9 mouse cellular contexts compared by ENCODE assay signal in genomic region chr5:32472332-32473028, GRCm38 (mm10). TPM values are rescaled to one million over a fixed set of nuclear protein-coding genes. Genes with fewer than 3 reads are reported as not detected.
A peak's percentile ranks its signal among the peaks of the same experiment; 100 is the strongest.
DNase-seq lines count a peak whose midpoint lies in the region; ATAC-seq and TF ChIP-seq lines count a peak whose summit lies in the region.
"Had no signal": no experiment of that assay in that cellular context is flagged by ENCODE, and none has a peak within 500 bp of the region (broad histone marks: within the 10 kb centered on the region; RNA-seq: fewer than 3 reads in every experiment).

No protein-coding gene starts in this region.

- TF ChIP-seq CTCF in liver, embryonic 14.5 days (IDR thresholded peaks at IDR 0.05; ENCODE audit: low read depth) = no peak

- peak overlapping the region; percentile 82 for H3K27ac ChIP-seq in heart, embryonic 12.5 days (ENCODE audit: poor library complexity, severe bottlenecking)
- H3K27ac ChIP-seq in liver, embryonic 14.5 days = peak overlapping the region; percentile 73
- no peak overlapping the region for H3K27ac ChIP-seq in forebrain, embryonic 16.5 days (ENCODE audit: low read length)
- H3K27ac ChIP-seq: neural tube, embryonic 15.5 days had no signal

- DNase-seq in 3T3-L1 (ENCODE audit: low read depth, low spot score) = peak; percentile 30
- peak; percentile 30 for DNase-seq in adrenal gland, adult 8-10 months
- DNase-seq in liver, embryonic 14.5 days (ENCODE audit: low read depth in 3 of 3, low spot score in 3 of 3) = peak; percentile 53 to 66 (median 55)
- no peak for DNase-seq in right cerebral cortex, postnatal 4 days
- no peak for DNase-seq in thymus, adult 18-20 months
- no peak for DNase-seq in right cerebral cortex, adult 18-20 months

- no peaks in the 10 kb centered on the region for H3K36me3 ChIP-seq in heart, embryonic 12.5 days
- no peaks in the 10 kb centered on the region for H3K36me3 ChIP-seq in liver, embryonic 14.5 days (replicated peaks; ENCODE audit: control insufficient read depth, insufficient read depth, low read depth)
- H3K36me3 ChIP-seq in forebrain, embryonic 16.5 days (ENCODE audit: control insufficient read depth, insufficient read depth) = no peaks in the 10 kb centered on the region
- H3K36me3 ChIP-seq: neural tube, embryonic 15.5 days had no signal

- H3K4me2 ChIP-seq in heart, embryonic 12.5 days = peak overlapping the region; percentile 48
- H3K4me2 ChIP-seq in liver, embryonic 14.5 days (ENCODE audit: low read depth) = peak overlapping the region; percentile 70
- no peak overlapping the region for H3K4me2 ChIP-seq in forebrain, embryonic 16.5 days (ENCODE audit: low read length)
- H3K4me2 ChIP-seq: neural tube, embryonic 15.5 days had no signal

- WGBS in heart, embryonic 12.5 days = 45% methylated on average over 4 of the region's 4 CpGs
- 41% methylated on average over 4 of the region's 4 CpGs for WGBS in liver, embryonic 14.5 days (ENCODE audit: insufficient replicate concordance)
- 93% methylated on average over 4 of the region's 4 CpGs for WGBS in forebrain, embryonic 16.5 days

- no peak overlapping the region for H3K4me3 ChIP-seq in heart, embryonic 12.5 days
- peak overlapping the region in 1 of 2 experiments; percentile 26; a peak in 2 of 4 replicates for H3K4me3 ChIP-seq in liver, embryonic 14.5 days (ENCODE audit: insufficient read depth in 1 of 2, low read depth in 2 of 2, low read length in 2 of 2)
- no peak overlapping the region for H3K4me3 ChIP-seq in forebrain, embryonic 16.5 days (replicated peaks; ENCODE audit: low read length)
- H3K4me3 ChIP-seq: neural tube, embryonic 15.5 days had no signal

- H3K9ac ChIP-seq in heart, embryonic 12.5 days = no peak overlapping the region
- peak overlapping the region; percentile 31 for H3K9ac ChIP-seq in liver, embryonic 14.5 days (replicated peaks)
- H3K9ac ChIP-seq in forebrain, embryonic 16.5 days (replicated peaks; ENCODE audit: low read depth, low read length) = no peak overlapping the region
- H3K9ac ChIP-seq: neural tube, embryonic 15.5 days had no signal

- peaks cover 35% of the 10 kb centered on the region for H3K4me1 ChIP-seq in heart, embryonic 12.5 days (replicated peaks)
- H3K4me1 ChIP-seq in liver, embryonic 14.5 days (replicated peaks; ENCODE audit: control insufficient read depth in 2 of 2, insufficient read depth in 2 of 2, low read length in 1 of 2) = peaks cover 25 to 28% of the 10 kb centered on the region in 2 experiments
- H3K4me1 ChIP-seq in forebrain, embryonic 16.5 days (replicated peaks; ENCODE audit: control insufficient read depth, insufficient read depth, low read length) = peaks cover 2% of the 10 kb centered on the region; the same call in 1 of the 2 replicates

- H3K9me3 ChIP-seq in heart, embryonic 12.5 days (replicated peaks) = no peaks in the 10 kb centered on the region
- H3K9me3 ChIP-seq in liver, embryonic 14.5 days (ENCODE audit: control insufficient read depth, low read length) = no peaks in the 10 kb centered on the region
- no peaks in the 10 kb centered on the region for H3K9me3 ChIP-seq in forebrain, embryonic 16.5 days (ENCODE audit: control insufficient read depth, low read length)
- H3K9me3 ChIP-seq: neural tube, embryonic 15.5 days had no signal

- peak; percentile 77 for ATAC-seq in heart, embryonic 12.5 days (ENCODE audit: insufficient number of reproducible peaks, low FRiP score)
- peak; percentile 92 for ATAC-seq in liver, embryonic 14.5 days (ENCODE audit: insufficient read depth)
- no peak for ATAC-seq in forebrain, embryonic 16.5 days

- TF ChIP-seq EP300 in liver, embryonic 14.5 days (IDR thresholded peaks at IDR 0.05; ENCODE audit: low read depth) = peak; percentile 38; the same call in 1 of the 2 replicates

- no peaks in the 10 kb centered on the region for H3K27me3 ChIP-seq in heart, embryonic 12.5 days (replicated peaks)
- no peaks in the 10 kb centered on the region for H3K27me3 ChIP-seq in liver, embryonic 14.5 days (ENCODE audit: control insufficient read depth, insufficient read depth, low read length)
- no peaks in the 10 kb centered on the region for H3K27me3 ChIP-seq in forebrain, embryonic 16.5 days (replicated peaks; ENCODE audit: control insufficient read depth, insufficient read depth, low read length)
- H3K27me3 ChIP-seq: neural tube, embryonic 15.5 days had no signal

RNA-seq across cellular contexts. Expression of gene Ppp1cb, which starts 13.8 kb away (rescaled TPM):
- 100 to 1,000 TPM; 307 to 478 (median 386) TPM for total RNA-seq in adrenal gland, adult 8-10 months (2022)
- polyA plus RNA-seq in heart, embryonic 12.5 days (2016; fragmentation: Nextera tagmentation; extraction: Ambion mirVana) = 283 and 290 TPM in 2 replicates
- polyA plus RNA-seq in liver, embryonic 14.5 days (2012; rRNA removed) = 55.3 and 92.1 TPM in 2 replicates
- polyA plus RNA-seq in liver, embryonic 14.5 days (2014; fragmentation: Nextera tagmentation; extraction: Ambion mirVana) = 135 and 142 TPM in 2 replicates
- 216 and 217 TPM in 2 replicates for polyA plus RNA-seq in forebrain, embryonic 16.5 days (2015; fragmentation: Nextera tagmentation; extraction: Ambion mirVana)

Comparison
In these comparisons a context has a peak if more than half of its experiments do, and no peak if none do; other contexts are left out.
1. DNase-seq: peak in 3T3-L1 (single experiment), adrenal gland, adult 8-10 months (single experiment) and liver, embryonic 14.5 days (3 of 3); none in right cerebral cortex, postnatal 4 days (single experiment), thymus, adult 18-20 months (0 of 2) and right cerebral cortex, adult 18-20 months (single experiment).